Mouse (Mus musculus) liver, embryonic 13.5 days (tissue): ENCODE measurements around the gene Rap1a. TPM values are rescaled to one million over a fixed set of nuclear protein-coding genes. Genes with fewer than 3 reads are reported as not detected.

Experiments used
- ATAC-seq: fragments of 200-750 bp; cut with Nextera tagmentation; 2 replicates; pipeline ENCODE4 v1.8.0; 2017; ENCODE audit warnings: low read depth, mild to moderate bottlenecking, moderate number of reproducible peaks, moderate library complexity
- DNase-seq: peaks from one replicate; pipeline ENCODE4 v3.0.0; 2022
- H3K27ac ChIP-seq: fragments of 300-500 bp; sonication (generic); 2 replicates; pipeline ENCODE4 v1.5.1; 2015; ENCODE audit warnings: moderate library complexity, mild to moderate bottlenecking, inconsistent platforms
- H3K27me3 ChIP-seq: fragments of 300-500 bp; sonication (generic); 2 replicates; pipeline ENCODE4 v1.6.1; 2015; ENCODE audit warnings: mild to moderate bottlenecking, inconsistent platforms
- H3K36me3 ChIP-seq: fragments of 300-500 bp; sonication (generic); 2 replicates; pipeline ENCODE4 v1.6.1; 2015; ENCODE audit warnings: mild to moderate bottlenecking, inconsistent platforms
- H3K4me1 ChIP-seq: fragments of 300-500 bp; sonication (generic); replicated peaks from 2 replicates; pipeline ENCODE4 v1.6.1; 2015; ENCODE audit warnings: inconsistent platforms
- H3K4me2 ChIP-seq: fragments of 300-500 bp; sonication (generic); 2 replicates; pipeline ENCODE4 v1.6.1; 2015; ENCODE audit warnings: inconsistent platforms, mild to moderate bottlenecking, moderate library complexity
- H3K4me3 ChIP-seq: fragments of 300-500 bp; sonication (generic); replicated peaks from 2 replicates; pipeline ENCODE4 v1.5.1; 2015; ENCODE audit warnings: mild to moderate bottlenecking, inconsistent platforms
- H3K9ac ChIP-seq: fragments of 300-500 bp; sonication (generic); 2 replicates; pipeline ENCODE4 v1.6.1; 2015; ENCODE audit warnings: mild to moderate bottlenecking, inconsistent platforms
- H3K9me3 ChIP-seq: fragments of 300-500 bp; sonication (generic); replicated peaks from 2 replicates; pipeline ENCODE4 v1.6.1; 2016; ENCODE audit warnings: inconsistent platforms
- WGBS: fragments of 180-500 bp; shearing (Covaris S2); methylation state at CpG from one replicate; pipeline ENCODE4 v1.1.7; 2015; ENCODE audit not compliant: insufficient replicate concordance; 5-methylcytosine and 5-hydroxymethylcytosine counted together
- polyA plus RNA-seq: library from polyadenylated mRNA; unstranded; fragments of >200 nt; fragmentation: Nextera tagmentation; extraction: Ambion mirVana; gene quantifications from 2 replicates; pipeline ENCODE4 v1.2.1, GENCODE M21; 2015

Gene Rap1a
- polyA plus RNA-seq, 1 experiment from 2014 or later, result 119 TPM

- 0% methylated on average over 43 of the region's 59 CpGs for WGBS
- Histone ChIP-seq H3K27me3 (no peaks in the 10 kb centered on the region), H3K36me3 (no peaks in the 10 kb centered on the region), H3K27ac (peak overlapping the region; percentile 95), H3K4me3 (peak overlapping the region; percentile 86), H3K9me3 (no peaks in the 10 kb centered on the region), H3K4me1 (peaks cover 74% of the 10 kb centered on the region), H3K9ac (peak overlapping the region; percentile 94), H3K4me2 (peak overlapping the region; percentile 71)
- ATAC-seq (peak; percentile 81), DNase-seq (no peak)
Observed at GRCm38 (mm10) chr3:105800675-105801190, 403 bp downstream of the Rap1a start.

DNA sequence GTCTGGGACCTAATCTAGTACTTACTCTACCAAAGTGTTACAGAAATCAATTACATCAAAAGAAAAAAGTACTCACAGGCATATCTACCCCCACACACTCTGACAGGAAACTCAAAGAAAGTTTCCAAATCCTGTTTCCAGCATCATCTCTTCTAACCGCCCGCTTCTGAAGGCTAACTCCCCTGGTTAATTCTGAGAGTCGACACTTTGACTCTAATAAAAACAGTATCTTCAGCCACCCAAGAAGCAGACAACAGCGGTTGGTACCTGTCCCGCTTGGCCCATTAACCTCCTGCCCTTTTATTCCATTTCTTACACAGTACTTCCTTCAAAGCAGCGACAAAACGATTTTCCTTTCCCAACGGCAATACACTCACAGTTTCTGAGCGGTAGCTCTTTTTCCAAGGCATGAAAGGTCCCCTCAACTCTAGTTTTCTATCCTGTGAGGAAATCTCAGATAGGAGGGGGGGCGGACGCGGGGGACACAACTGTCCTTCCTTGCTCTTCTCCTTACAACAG, 921 bp downstream of the Rap1a start:
- peak overlapping the region; percentile 95 for H3K27ac ChIP-seq
- peaks cover 73% of the 10 kb centered on the region for H3K4me1 ChIP-seq
- no peaks in the 10 kb centered on the region for H3K9me3 ChIP-seq
- peak overlapping the region; percentile 94 for H3K9ac ChIP-seq
- H3K36me3 ChIP-seq, result no peaks in the 10 kb centered on the region
- H3K4me3 ChIP-seq, result peak overlapping the region; percentile 86
- no peak for DNase-seq
- WGBS, result under 1% methylated on average over 12 of the region's 12 CpGs
- ATAC-seq, result no peak; the same call in 1 of the 2 replicates
- H3K4me2 ChIP-seq, result peak overlapping the region; percentile 71
- H3K27me3 ChIP-seq, result no peaks in the 10 kb centered on the region

GRCm38 (mm10) chr3:105799375-105799774, 1.8 kb downstream of the Rap1a start:
- H3K9ac ChIP-seq, result peak overlapping the region; percentile 94
- peak overlapping the region; percentile 95 for H3K27ac ChIP-seq
- H3K4me3 ChIP-seq, result peak overlapping the region; percentile 86
- H3K4me1 ChIP-seq, result peaks cover 69% of the 10 kb centered on the region
- H3K27me3 ChIP-seq, result no peaks in the 10 kb centered on the region
- 37% methylated on average over 4 of the region's 4 CpGs for whole genome bisulfite sequencing
- H3K9me3 ChIP-seq, result no peaks in the 10 kb centered on the region
- H3K36me3 ChIP-seq, result no peaks in the 10 kb centered on the region
- ATAC-seq, result no peak
- H3K4me2 ChIP-seq, result peak overlapping the region; percentile 71
- no peak for DNase-seq

DNA sequence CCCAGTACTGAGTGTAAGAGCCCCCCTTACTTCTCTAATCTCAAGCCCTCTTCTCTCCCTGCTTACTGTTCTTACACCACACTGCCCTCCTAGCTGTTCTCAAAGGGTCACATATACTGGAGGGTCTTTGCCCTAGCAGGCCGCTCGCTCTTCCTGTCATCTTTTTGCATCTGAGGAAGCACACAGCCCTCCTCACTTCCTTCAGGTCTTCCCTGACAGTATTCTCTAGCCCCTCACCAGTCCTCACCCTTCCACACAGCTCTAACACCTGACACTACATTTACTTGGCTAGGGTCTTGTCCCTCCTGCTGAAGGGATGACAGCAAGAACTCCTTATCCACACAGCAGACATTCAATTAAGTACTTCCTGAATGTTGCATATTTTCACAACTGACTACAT, 2.4 kb downstream of the Rap1a start:
- Histone ChIP-seq H3K27me3 (no peaks in the 10 kb centered on the region), H3K36me3 (no peaks in the 10 kb centered on the region), H3K4me1 (peaks cover 68% of the 10 kb centered on the region), H3K4me2 (peak overlapping the region; percentile 71), H3K27ac (peak overlapping the region; percentile 65), H3K9me3 (no peaks in the 10 kb centered on the region), H3K9ac (peak overlapping the region; percentile 94), H3K4me3 (peak overlapping the region; percentile 86)
- DNase-seq (no peak), ATAC-seq (no peak)
- 46% methylated on average over 2 of the region's 2 CpGs for WGBS

- Histone ChIP-seq H3K9me3 (no peaks in the 10 kb centered on the region), H3K9ac (peak overlapping the region; percentile 59; the same call in 1 of the 2 replicates), H3K36me3 (no peaks in the 10 kb centered on the region), H3K4me2 (peak overlapping the region; percentile 40), H3K4me1 (peaks cover 59% of the 10 kb centered on the region), H3K4me3 (no peak overlapping the region), H3K27me3 (no peaks in the 10 kb centered on the region), H3K27ac (peak overlapping the region; percentile 63; the same call in 1 of the 2 replicates)
- ATAC-seq, result no peak
- WGBS, result 68% methylated on average over 2 of the region's 2 CpGs
- no peak for DNase-seq
Observed at GRCm38 (mm10) chr3:105797427-105797826, 3.7 kb downstream of the Rap1a start.

DNA sequence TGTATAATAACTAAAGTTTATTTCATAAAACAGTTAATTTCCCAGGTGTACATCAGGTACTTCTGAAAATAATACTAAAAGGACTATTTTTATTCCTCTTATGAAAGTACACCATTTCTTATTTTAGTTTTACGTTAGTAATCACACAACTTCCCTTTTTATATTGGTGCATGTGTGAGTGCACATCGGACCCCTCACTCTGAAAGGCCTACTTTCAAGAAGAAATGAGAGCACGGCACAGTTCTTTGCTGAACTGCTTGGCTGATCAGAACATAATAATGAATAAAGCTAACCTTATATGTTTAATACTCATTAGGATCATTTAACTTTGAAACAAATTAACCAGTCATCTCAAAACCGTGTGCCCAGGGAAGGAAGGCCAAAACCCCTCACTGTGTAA, 4.4 kb downstream of the Rap1a start:
- no peak overlapping the region for H3K4me3 ChIP-seq
- H3K36me3 ChIP-seq, result no peaks in the 10 kb centered on the region
- DNase-seq (no peak), ATAC-seq (no peak)
- no peaks in the 10 kb centered on the region for H3K27me3 ChIP-seq
- H3K4me2 ChIP-seq, result no peak overlapping the region
- no peak overlapping the region for H3K27ac ChIP-seq
- H3K9ac ChIP-seq, result no peak overlapping the region
- H3K4me1 ChIP-seq, result peaks cover 52% of the 10 kb centered on the region
- no peaks in the 10 kb centered on the region for H3K9me3 ChIP-seq
- 32% methylated on average over 4 of the region's 4 CpGs for WGBS

DNA sequence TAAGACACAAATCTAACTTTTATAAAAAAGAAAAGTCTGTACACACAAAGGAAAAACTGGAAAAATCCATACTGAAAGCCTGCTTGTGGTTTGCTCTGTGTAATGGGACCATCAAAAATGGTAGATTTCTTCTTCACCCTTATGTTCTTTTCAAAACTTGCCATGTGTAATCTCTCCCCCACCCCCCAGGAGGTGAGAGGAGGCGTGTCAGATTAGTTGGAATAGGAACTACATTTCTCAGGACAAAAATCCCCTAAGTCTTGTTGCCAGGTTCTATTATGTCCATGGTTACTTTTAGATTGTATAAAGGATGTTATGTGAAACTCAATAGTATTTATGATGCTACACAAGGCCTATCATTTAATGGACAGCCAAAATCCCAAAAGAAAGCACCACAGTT, 6.8 kb downstream of the Rap1a start:
- DNase-seq (no peak), ATAC-seq (no peak)
- WGBS, result 76% methylated on average over 1 of the region's 1 CpGs
- Histone ChIP-seq H3K4me1 (peaks cover 51% of the 10 kb centered on the region), H3K4me2 (no peak overlapping the region), H3K9ac (no peak overlapping the region), H3K27ac (no peak overlapping the region), H3K9me3 (no peaks in the 10 kb centered on the region), H3K4me3 (no peak overlapping the region), H3K27me3 (no peaks in the 10 kb centered on the region), H3K36me3 (peaks cover 14% of the 10 kb centered on the region)

- H3K36me3 ChIP-seq, result peaks cover 23% of the 10 kb centered on the region
- no peaks in the 10 kb centered on the region for H3K27me3 ChIP-seq
- ATAC-seq (no peak), DNase-seq (no peak)
- no peak overlapping the region for H3K27ac ChIP-seq
- no peaks in the 10 kb centered on the region for H3K9me3 ChIP-seq
- H3K4me1 ChIP-seq, result peaks cover 40% of the 10 kb centered on the region
- whole genome bisulfite sequencing, result 88% methylated on average over 7 of the region's 7 CpGs
- H3K4me2 ChIP-seq, result no peak overlapping the region
- no peak overlapping the region for H3K4me3 ChIP-seq
- no peak overlapping the region for H3K9ac ChIP-seq
Observed at GRCm38 (mm10) chr3:105792309-105792708, 8.8 kb downstream of the Rap1a start.

GRCm38 (mm10) chr3:105791129-105791528, 10.0 kb downstream of the Rap1a start:
- ATAC-seq (no peak), DNase-seq (no peak)
- Histone ChIP-seq H3K36me3 (peaks cover 32% of the 10 kb centered on the region), H3K27me3 (no peaks in the 10 kb centered on the region), H3K4me3 (no peak overlapping the region), H3K27ac (peak overlapping the region; percentile 29), H3K9me3 (no peaks in the 10 kb centered on the region), H3K9ac (no peak overlapping the region), H3K4me1 (peaks cover 40% of the 10 kb centered on the region), H3K4me2 (no peak overlapping the region)
- 81% methylated on average over 2 of the region's 2 CpGs for WGBS

GRCm38 (mm10) chr3:105790338-105790737, 10.8 kb downstream of the Rap1a start:
- no peak for DNase-seq
- ATAC-seq, result no peak
- peaks cover 32% of the 10 kb centered on the region for H3K36me3 ChIP-seq

GRCm38 (mm10) chr3:105789776-105790175, 11.4 kb downstream of the Rap1a start:
- no peak overlapping the region for H3K27ac ChIP-seq
- H3K36me3 ChIP-seq, result peaks cover 32% of the 10 kb centered on the region
- 82% methylated on average over 1 of the region's 1 CpGs for WGBS
- H3K9ac ChIP-seq, result no peak overlapping the region
- H3K4me3 ChIP-seq, result no peak overlapping the region
- no peaks in the 10 kb centered on the region for H3K27me3 ChIP-seq
- no peaks in the 10 kb centered on the region for H3K9me3 ChIP-seq
- H3K4me1 ChIP-seq, result peaks cover 33% of the 10 kb centered on the region
- DNase-seq (no peak), ATAC-seq (no peak)
- H3K4me2 ChIP-seq, result no peak overlapping the region

More at GRCm38 (mm10) chr3:105790338-105790737, 10.8 kb downstream of the Rap1a start:
- 86% methylated on average over 1 of the region's 1 CpGs for WGBS
- no peak overlapping the region for H3K4me3 ChIP-seq
- H3K4me1 ChIP-seq, result peaks cover 35% of the 10 kb centered on the region
- H3K27ac ChIP-seq, result no peak overlapping the region
- H3K4me2 ChIP-seq, result no peak overlapping the region
- H3K9me3 ChIP-seq, result no peaks in the 10 kb centered on the region
- no peaks in the 10 kb centered on the region for H3K27me3 ChIP-seq
- H3K9ac ChIP-seq, result no peak overlapping the region

- Histone ChIP-seq H3K4me3 (no peak overlapping the region), H3K4me2 (no peak overlapping the region), H3K27me3 (no peaks in the 10 kb centered on the region), H3K9me3 (no peaks in the 10 kb centered on the region), H3K27ac (no peak overlapping the region), H3K4me1 (peaks cover 38% of the 10 kb centered on the region), H3K9ac (no peak overlapping the region), H3K36me3 (peaks cover 34% of the 10 kb centered on the region)
- ATAC-seq (no peak), DNase-seq (no peak)
- WGBS, result 75% methylated on average over 3 of the region's 3 CpGs
Observed at GRCm38 (mm10) chr3:105787328-105787727, 13.8 kb downstream of the Rap1a start.
